Mouse (Mus musculus): ENCODE measurements around the gene Col28a1. TPM values are rescaled to one million over a fixed set of nuclear protein-coding genes. Genes with fewer than 3 reads are reported as not detected.

Col28a1 gene
- polyA plus RNA-seq (2012; rRNA removed) = 0.19 and 0.52 TPM in 2 replicates

GRCm38 (mm10) chr6:8192517-8192916 is at the start of gene Col28a1:
Col28a1 (minus strand) TSS chr6:8192617.
- TF ChIP-seq CTCF (IDR thresholded peaks at IDR 0.05; ENCODE audit: borderline replicate concordance, insufficient read depth, low read depth, low read length) = no peak
- no peak for TF ChIP-seq POLR2A (IDR thresholded peaks at IDR 0.05; ENCODE audit: borderline replicate concordance, insufficient read depth, low read length)
- DNase-seq = no peak
- no peak within 1 kb of the TSS for H3K4me3 ChIP-seq (replicated peaks; ENCODE audit: insufficient read depth, low read depth, low read length)
- H3K27ac ChIP-seq (ENCODE audit: insufficient read depth, low read length) = no peak within 1 kb of the TSS
- H3K27me3 ChIP-seq (ENCODE audit: control insufficient read depth, insufficient read depth, low read length) = no peaks in the 10 kb centered on the region
- no peaks in the 10 kb centered on the region for H3K4me1 ChIP-seq (ENCODE audit: control insufficient read depth, insufficient read depth, low read length)

DNA sequence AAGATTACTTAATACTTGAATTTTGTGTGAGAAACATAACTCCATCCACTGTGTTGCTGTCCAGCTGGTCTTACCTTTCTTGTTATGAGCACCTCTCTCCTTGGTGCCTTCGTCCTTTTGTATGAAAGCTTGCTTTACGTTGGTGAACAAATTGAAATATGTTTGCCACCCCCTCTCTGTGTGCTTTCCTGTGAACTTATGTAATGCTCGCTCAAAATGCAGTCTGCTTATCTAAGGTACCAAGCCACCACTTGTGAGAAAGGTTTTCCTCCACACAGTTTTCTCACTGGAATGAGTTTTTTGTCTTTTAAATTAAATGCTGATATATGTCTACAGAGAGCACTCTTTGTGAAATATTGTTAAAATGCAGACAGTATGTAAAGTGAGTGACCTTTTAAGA is 36.2 kb upstream of the Col28a1 start:
- Histone ChIP-seq H3K27ac (ENCODE audit: insufficient read depth, low read length) (no peak overlapping the region), H3K4me1 (ENCODE audit: control insufficient read depth, insufficient read depth, low read length) (no peaks in the 10 kb centered on the region), H3K27me3 (ENCODE audit: control insufficient read depth, insufficient read depth, low read length) (no peaks in the 10 kb centered on the region), H3K4me3 (replicated peaks; ENCODE audit: insufficient read depth, low read depth, low read length) (no peak overlapping the region)
- no peak for TF ChIP-seq CTCF (IDR thresholded peaks at IDR 0.05; ENCODE audit: borderline replicate concordance, insufficient read depth, low read depth, low read length)
- no peak for DNase-seq
- WGBS = 95% methylated on average over 3 of the region's 3 CpGs

- no peak overlapping the region for H3K27ac ChIP-seq (ENCODE audit: insufficient read depth, low read length)
- 81% methylated on average over 3 of the region's 3 CpGs for WGBS
- H3K4me1 ChIP-seq (ENCODE audit: control insufficient read depth, insufficient read depth, low read length) = no peaks in the 10 kb centered on the region
- no peak for DNase-seq
- no peak overlapping the region for H3K4me3 ChIP-seq (replicated peaks; ENCODE audit: insufficient read depth, low read depth, low read length)
- TF ChIP-seq POLR2A (IDR thresholded peaks at IDR 0.05; ENCODE audit: borderline replicate concordance, insufficient read depth, low read length) = no peak
- no peaks in the 10 kb centered on the region for H3K27me3 ChIP-seq (ENCODE audit: control insufficient read depth, insufficient read depth, low read length)
These were observed 34.6 kb upstream of the Col28a1 start for GRCm38 (mm10) chr6:8227035-8227434.

- H3K27me3 ChIP-seq (ENCODE audit: control insufficient read depth, insufficient read depth, low read length) = no peaks in the 10 kb centered on the region
- DNase-seq = peak in 1 of 2 experiments; percentile 6
- H3K4me1 ChIP-seq (ENCODE audit: control insufficient read depth, insufficient read depth, low read length) = no peaks in the 10 kb centered on the region
- 79% methylated on average over 3 of the region's 3 CpGs for WGBS
- no peak overlapping the region for H3K4me3 ChIP-seq (replicated peaks; ENCODE audit: insufficient read depth, low read depth, low read length)
- TF ChIP-seq CTCF (IDR thresholded peaks at IDR 0.05; ENCODE audit: borderline replicate concordance, insufficient read depth, low read depth, low read length) = no peak
- H3K27ac ChIP-seq (ENCODE audit: insufficient read depth, low read length) = no peak overlapping the region
These were observed 18.2 kb upstream of the Col28a1 start for GRCm38 (mm10) chr6:8210661-8211060.

GRCm38 (mm10) chr6:8209866-8210186 is 17.4 kb upstream of the Col28a1 start:
- H3K4me3 ChIP-seq (replicated peaks; ENCODE audit: insufficient read depth, low read depth, low read length) = peak overlapping the region; percentile 75
- WGBS = 9% methylated on average over 10 of the region's 10 CpGs
- no peak for DNase-seq
- no peak for TF ChIP-seq CTCF (IDR thresholded peaks at IDR 0.05; ENCODE audit: borderline replicate concordance, insufficient read depth, low read depth, low read length)
- TF ChIP-seq POLR2A (IDR thresholded peaks at IDR 0.05; ENCODE audit: borderline replicate concordance, insufficient read depth, low read length) = no peak
- no peaks in the 10 kb centered on the region for H3K27me3 ChIP-seq (ENCODE audit: control insufficient read depth, insufficient read depth, low read length)
- H3K27ac ChIP-seq (ENCODE audit: insufficient read depth, low read length) = no peak overlapping the region; the same call in 1 of the 2 replicates
- H3K4me1 ChIP-seq (ENCODE audit: control insufficient read depth, insufficient read depth, low read length) = no peaks in the 10 kb centered on the region

GRCm38 (mm10) chr6:8209047-8209865 is 16.8 kb upstream of the Col28a1 start, which contains the start of gene Mios:
Mios (plus strand) TSS chr6:8209222.
- no peaks in the 10 kb centered on the region for H3K27me3 ChIP-seq (ENCODE audit: control insufficient read depth, insufficient read depth, low read length)
- H3K4me3 ChIP-seq (replicated peaks; ENCODE audit: insufficient read depth, low read depth, low read length) = peak within 1 kb of the TSS; percentile 75
- peak; percentile 92 to 93 for DNase-seq
- H3K27ac ChIP-seq (ENCODE audit: insufficient read depth, low read length) = peak within 1 kb of the TSS; percentile 95
- under 1% methylated on average over 90 of the region's 90 CpGs for WGBS
- no peaks in the 10 kb centered on the region for H3K4me1 ChIP-seq (ENCODE audit: control insufficient read depth, insufficient read depth, low read length)
- TF ChIP-seq POLR2A (IDR thresholded peaks at IDR 0.05; ENCODE audit: borderline replicate concordance, insufficient read depth, low read length) = peak; percentile 41; the same call in 1 of the 2 replicates
- TF ChIP-seq CTCF (IDR thresholded peaks at IDR 0.05; ENCODE audit: borderline replicate concordance, insufficient read depth, low read depth, low read length) = no peak; the same call in 1 of the 2 replicates

DNA sequence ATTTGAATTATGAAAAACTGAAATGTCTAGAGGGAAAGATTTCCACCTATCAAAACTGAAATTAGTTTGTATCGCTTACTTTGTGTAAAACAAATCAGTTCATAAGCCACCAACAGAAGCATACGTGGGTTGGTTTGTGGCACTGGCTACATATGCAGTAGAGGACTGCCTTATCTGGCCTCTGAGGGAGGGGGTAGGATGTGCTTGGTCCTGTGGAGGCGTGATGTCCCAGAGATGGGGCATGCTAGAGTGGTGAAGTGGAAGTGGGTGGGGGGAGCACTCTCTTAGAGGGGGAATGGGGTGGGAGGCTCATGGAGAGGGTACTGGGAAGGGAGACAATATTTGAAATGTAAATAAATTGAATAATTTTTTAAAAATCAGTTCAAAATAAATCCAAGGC is 2.5 kb downstream of the Col28a1 start:
- no peak for DNase-seq
- no peaks in the 10 kb centered on the region for H3K27me3 ChIP-seq (ENCODE audit: control insufficient read depth, insufficient read depth, low read length)
- H3K27ac ChIP-seq (ENCODE audit: insufficient read depth, low read length) = no peak overlapping the region
- no peak overlapping the region for H3K4me3 ChIP-seq (replicated peaks; ENCODE audit: insufficient read depth, low read depth, low read length)
- no peak for TF ChIP-seq POLR2A (IDR thresholded peaks at IDR 0.05; ENCODE audit: borderline replicate concordance, insufficient read depth, low read length)
- no peak for TF ChIP-seq CTCF (IDR thresholded peaks at IDR 0.05; ENCODE audit: borderline replicate concordance, insufficient read depth, low read depth, low read length)
- 77% methylated on average over 3 of the region's 3 CpGs for WGBS
- no peaks in the 10 kb centered on the region for H3K4me1 ChIP-seq (ENCODE audit: control insufficient read depth, insufficient read depth, low read length)

- H3K27ac ChIP-seq (ENCODE audit: insufficient read depth, low read length) = no peak overlapping the region
- TF ChIP-seq CTCF (IDR thresholded peaks at IDR 0.05; ENCODE audit: borderline replicate concordance, insufficient read depth, low read depth, low read length) (peak; percentile 26; the same call in 1 of the 2 replicates), POLR2A (IDR thresholded peaks at IDR 0.05; ENCODE audit: borderline replicate concordance, insufficient read depth, low read length) (no peak)
- 94% methylated on average over 3 of the region's 3 CpGs for WGBS
- no peaks in the 10 kb centered on the region for H3K4me1 ChIP-seq (ENCODE audit: control insufficient read depth, insufficient read depth, low read length)
- no peaks in the 10 kb centered on the region for H3K27me3 ChIP-seq (ENCODE audit: control insufficient read depth, insufficient read depth, low read length)
- H3K4me3 ChIP-seq (replicated peaks; ENCODE audit: insufficient read depth, low read depth, low read length) = no peak overlapping the region
- peak in 1 of 2 experiments; percentile 36 for DNase-seq
These were observed 3.7 kb downstream of the Col28a1 start for GRCm38 (mm10) chr6:8188599-8189233.
